Mouse (Mus musculus): ENCODE data around the gene Plekha6. TPM values are rescaled to one million over a fixed set of nuclear protein-coding genes. Genes with fewer than 3 reads are reported as not detected.

Gene Plekha6
- polyA plus RNA-seq, 1 experiment from 2014 or later, result 4.0 TPM

DNA sequence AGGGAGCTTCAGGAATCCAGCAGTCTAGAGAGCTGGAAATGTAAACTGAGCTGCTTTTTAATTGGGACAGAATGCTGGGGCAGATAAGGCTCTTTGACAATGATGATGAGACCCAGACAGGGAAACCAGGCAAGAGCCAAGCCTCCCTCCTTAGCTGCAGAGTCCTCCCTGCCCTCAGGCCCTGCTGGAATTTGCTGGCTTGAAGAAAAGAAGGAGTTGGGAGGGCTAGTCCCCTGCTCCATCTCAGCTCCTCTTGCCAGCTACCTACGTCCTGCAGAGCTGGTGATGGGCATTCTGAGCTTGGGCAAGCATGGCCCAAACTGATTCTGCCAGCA lies 89.5 kb downstream of the Plekha6 start:
- no peak for ATAC-seq (ENCODE audit: insufficient number of reproducible peaks, insufficient read depth, low FRiP score, low TSS enrichment, low read depth)
- Histone ChIP-seq H3K9me3 (no peaks in the 10 kb centered on the region), H3K4me2 (peak overlapping the region; percentile 18; the same call in 1 of the 2 replicates), H3K36me3 (no peaks in the 10 kb centered on the region), H3K4me1 (peaks cover 69% of the 10 kb centered on the region), H3K9ac (no peak overlapping the region), H3K27me3 (peaks cover 5% of the 10 kb centered on the region; the same call in 1 of the 2 replicates), H3K4me3 (no peak overlapping the region), H3K27ac (peak overlapping the region; percentile 22; the same call in 1 of the 2 replicates)
- 21% methylated on average over 1 of the region's 1 CpGs for WGBS

DNA sequence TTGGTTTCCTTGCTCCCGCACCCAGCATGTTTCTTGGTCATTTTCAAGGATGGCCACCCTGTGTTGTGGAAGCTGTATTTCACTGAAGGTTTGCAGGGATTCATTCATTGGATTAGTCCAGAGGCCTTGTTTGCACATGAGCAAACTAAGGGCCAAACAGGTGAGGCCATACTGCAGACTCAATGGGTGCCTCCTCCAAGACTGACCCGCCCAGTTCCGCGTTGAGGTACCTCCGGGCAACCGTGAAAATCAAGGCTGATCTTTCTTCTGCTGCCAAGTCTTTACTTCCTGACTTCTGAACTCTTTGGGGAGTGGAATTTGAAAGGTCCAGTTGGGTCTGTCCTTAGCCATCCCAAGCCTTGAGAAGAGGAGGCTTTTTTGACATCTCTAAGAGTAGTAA lies 90.2 kb downstream of the Plekha6 start:
- Histone ChIP-seq H3K9ac (no peak overlapping the region), H3K4me2 (no peak overlapping the region), H3K4me1 (peaks cover 72% of the 10 kb centered on the region), H3K27me3 (peaks cover 5% of the 10 kb centered on the region; the same call in 1 of the 2 replicates), H3K9me3 (no peaks in the 10 kb centered on the region), H3K36me3 (no peaks in the 10 kb centered on the region), H3K4me3 (no peak overlapping the region), H3K27ac (0 out of 2 replicates have a peak overlapping the region, but pooled peaks have one; percentile 16)
- no peak for ATAC-seq (ENCODE audit: insufficient number of reproducible peaks, insufficient read depth, low FRiP score, low TSS enrichment, low read depth)
- 82% methylated on average over 6 of the region's 6 CpGs for WGBS

DNA sequence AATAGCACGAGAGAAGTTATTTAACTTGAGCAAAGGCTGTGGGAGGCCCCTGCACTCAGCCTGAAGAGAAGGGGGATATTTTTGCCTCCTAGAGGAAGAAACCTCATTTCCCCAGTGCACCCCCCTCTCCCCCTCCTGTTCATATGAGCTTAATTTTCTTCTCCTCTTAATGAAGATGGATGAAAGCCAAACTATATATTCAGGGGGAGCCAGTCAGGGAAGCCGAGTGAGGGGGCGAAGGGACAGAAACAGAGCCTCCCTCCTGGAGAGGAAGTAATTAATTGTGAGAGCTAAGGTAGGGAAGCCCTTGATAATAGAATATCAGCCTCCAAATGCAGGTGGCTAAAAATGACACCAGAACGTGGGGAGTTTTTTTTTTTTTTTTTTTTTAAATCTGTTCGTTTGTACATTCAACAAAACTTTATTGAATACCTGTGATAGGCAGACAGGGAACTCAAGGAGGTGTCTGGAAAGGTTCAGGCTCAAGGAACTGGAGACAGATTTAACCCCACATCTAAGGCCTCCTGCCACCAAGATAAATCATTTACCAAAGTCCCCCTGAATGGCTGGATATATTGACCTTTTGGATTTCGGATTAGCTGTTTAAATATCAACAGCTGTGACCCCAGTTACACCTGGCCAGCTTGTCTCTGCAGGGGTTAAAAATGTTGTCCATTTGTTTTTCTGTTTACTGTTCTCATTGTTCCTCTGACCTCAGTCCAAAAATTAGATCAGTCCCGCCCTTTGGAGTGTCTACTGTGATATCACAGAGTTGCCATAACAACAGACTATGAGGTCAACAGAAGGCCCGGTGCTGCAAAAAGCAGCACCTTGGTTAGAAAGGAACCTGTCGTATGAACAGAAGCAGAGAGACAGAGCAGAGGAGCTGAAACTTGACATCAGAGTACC lies 91.1 kb downstream of the Plekha6 start:
- Histone ChIP-seq H3K27ac (peak overlapping the region; percentile 16; the same call in 1 of the 2 replicates), H3K9me3 (no peaks in the 10 kb centered on the region), H3K36me3 (no peaks in the 10 kb centered on the region), H3K9ac (no peak overlapping the region), H3K4me3 (no peak overlapping the region), H3K4me1 (peaks cover 72% of the 10 kb centered on the region), H3K27me3 (peaks cover 5% of the 10 kb centered on the region; the same call in 1 of the 2 replicates), H3K4me2 (no peak overlapping the region)
- 42% methylated on average over 9 of the region's 9 CpGs for WGBS
- no peak for ATAC-seq (ENCODE audit: insufficient number of reproducible peaks, insufficient read depth, low FRiP score, low TSS enrichment, low read depth)

DNA sequence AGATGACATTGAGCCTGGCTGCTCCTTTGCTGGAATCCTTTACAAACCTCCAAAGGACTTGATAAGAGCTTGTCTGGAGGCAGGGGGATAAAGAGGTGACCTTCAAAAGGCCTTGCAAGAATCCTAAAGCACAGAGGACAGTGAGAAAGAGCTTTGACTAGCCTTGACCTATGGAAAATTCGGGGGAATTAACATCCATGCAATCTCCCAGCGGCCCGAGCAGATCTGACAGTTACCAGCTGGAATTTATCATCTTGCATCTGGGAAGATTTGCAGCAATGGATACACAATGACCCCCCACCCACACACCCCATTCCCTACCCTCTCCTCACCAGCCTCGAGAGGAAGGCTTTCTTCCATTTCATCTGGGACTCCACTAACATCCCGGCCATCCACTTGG lies 91.8 kb downstream of the Plekha6 start:
- WGBS, result 17% methylated on average over 5 of the region's 5 CpGs
- Histone ChIP-seq H3K4me3 (no peak overlapping the region), H3K27me3 (peaks cover 5% of the 10 kb centered on the region; the same call in 1 of the 2 replicates), H3K4me1 (peaks cover 72% of the 10 kb centered on the region), H3K9ac (0 out of 2 replicates have a peak overlapping the region, but pooled peaks have one; percentile 16), H3K4me2 (no peak overlapping the region), H3K36me3 (no peaks in the 10 kb centered on the region), H3K9me3 (no peaks in the 10 kb centered on the region), H3K27ac (no peak overlapping the region; the same call in 1 of the 2 replicates)
- no peak for ATAC-seq (ENCODE audit: insufficient number of reproducible peaks, insufficient read depth, low FRiP score, low TSS enrichment, low read depth)

DNA sequence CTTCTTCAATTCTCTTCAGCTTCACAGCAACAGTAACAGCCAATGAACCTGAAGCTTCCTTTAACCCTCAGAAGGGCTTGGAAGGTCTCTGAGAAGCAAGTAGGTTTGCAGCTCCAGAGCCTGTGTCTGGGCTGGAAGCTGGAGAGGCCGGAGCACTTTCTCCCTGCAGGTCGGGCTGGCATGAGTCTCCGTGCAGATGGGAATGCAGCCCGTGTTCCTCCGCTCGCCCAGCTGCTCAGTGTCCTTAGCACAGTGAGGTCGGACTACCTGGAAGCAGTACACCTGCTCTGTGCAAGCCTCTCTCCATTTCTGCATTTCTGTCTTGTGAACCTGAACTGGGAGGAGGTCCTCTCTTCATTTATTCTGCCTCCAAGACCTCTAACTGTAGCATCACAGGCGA lies 92.3 kb downstream of the Plekha6 start:
- H3K4me1 ChIP-seq, result peaks cover 69% of the 10 kb centered on the region
- no peak for ATAC-seq (ENCODE audit: insufficient number of reproducible peaks, insufficient read depth, low FRiP score, low TSS enrichment, low read depth)
- no peak overlapping the region; the same call in 1 of the 2 replicates for H3K27ac ChIP-seq
- H3K36me3 ChIP-seq, result no peaks in the 10 kb centered on the region
- 72% methylated on average over 8 of the region's 8 CpGs for WGBS
- H3K9ac ChIP-seq, result no peak overlapping the region
- peaks cover 5% of the 10 kb centered on the region; the same call in 1 of the 2 replicates for H3K27me3 ChIP-seq
- H3K4me2 ChIP-seq, result no peak overlapping the region
- no peak overlapping the region for H3K4me3 ChIP-seq
- no peaks in the 10 kb centered on the region for H3K9me3 ChIP-seq

DNA sequence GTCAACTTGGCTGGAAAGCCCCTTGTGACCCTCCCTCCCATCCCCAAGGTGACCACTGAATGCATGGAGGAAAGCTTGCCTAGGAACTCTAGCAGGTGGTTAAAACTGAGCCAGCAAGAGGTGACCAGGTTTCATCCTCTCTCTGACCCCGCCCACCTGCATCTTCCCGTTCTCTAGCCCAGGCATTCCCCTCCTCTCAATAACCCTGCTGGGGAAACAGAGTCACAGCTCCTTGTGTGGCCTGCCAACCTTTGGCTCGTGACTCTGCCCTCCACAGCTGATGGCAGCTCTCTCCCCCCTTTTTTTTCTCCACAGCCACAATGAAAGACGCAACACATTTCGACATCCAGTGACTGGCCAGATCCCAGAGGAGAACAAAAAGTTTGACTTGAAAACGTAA lies 94.7 kb downstream of the Plekha6 start:
- no peak overlapping the region for H3K27ac ChIP-seq
- no peak overlapping the region for H3K9ac ChIP-seq
- H3K27me3 ChIP-seq, result no peaks in the 10 kb centered on the region; the same call in 1 of the 2 replicates
- ATAC-seq (ENCODE audit: insufficient number of reproducible peaks, insufficient read depth, low FRiP score, low TSS enrichment, low read depth), result no peak
- no peak overlapping the region for H3K4me2 ChIP-seq
- H3K9me3 ChIP-seq, result no peaks in the 10 kb centered on the region; the same call in 1 of the 2 replicates
- H3K4me3 ChIP-seq, result no peak overlapping the region
- H3K4me1 ChIP-seq, result peaks cover 46% of the 10 kb centered on the region
- 71% methylated on average over 6 of the region's 6 CpGs for WGBS
- H3K36me3 ChIP-seq, result 0 out of 2 replicates have a peak, but pooled peaks cover 3% of the 10 kb centered on the region

DNA sequence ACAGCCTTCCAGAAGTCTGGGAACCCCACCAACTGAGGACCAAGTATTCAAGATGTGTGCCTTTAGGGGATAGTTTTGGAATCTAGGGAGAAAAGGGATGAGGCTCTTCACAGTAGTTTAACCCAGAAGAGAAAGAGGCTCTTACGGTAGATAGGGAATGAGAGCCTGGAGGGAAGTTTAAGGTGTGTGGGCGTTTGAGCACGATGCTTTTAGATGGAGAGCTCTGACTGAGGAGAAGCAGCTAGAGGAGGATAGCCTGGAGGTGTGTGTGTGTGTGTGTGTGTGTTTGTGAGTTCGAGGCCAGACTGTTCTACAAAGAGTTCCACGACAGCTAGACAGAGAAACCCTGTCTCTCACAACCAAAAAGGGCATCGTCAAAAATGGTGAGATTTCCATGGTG lies 98.6 kb downstream of the Plekha6 start:
- Histone ChIP-seq H3K36me3 (0 out of 2 replicates have a peak, but pooled peaks cover 3% of the 10 kb centered on the region), H3K4me3 (no peak overlapping the region), H3K9ac (no peak overlapping the region), H3K4me2 (no peak overlapping the region), H3K27ac (no peak overlapping the region), H3K4me1 (peaks cover 14% of the 10 kb centered on the region), H3K27me3 (peaks cover 7% of the 10 kb centered on the region), H3K9me3 (no peaks in the 10 kb centered on the region; the same call in 1 of the 2 replicates)
- no peak for ATAC-seq (ENCODE audit: insufficient number of reproducible peaks, insufficient read depth, low FRiP score, low TSS enrichment, low read depth)
- WGBS, result 85% methylated on average over 6 of the region's 6 CpGs

DNA sequence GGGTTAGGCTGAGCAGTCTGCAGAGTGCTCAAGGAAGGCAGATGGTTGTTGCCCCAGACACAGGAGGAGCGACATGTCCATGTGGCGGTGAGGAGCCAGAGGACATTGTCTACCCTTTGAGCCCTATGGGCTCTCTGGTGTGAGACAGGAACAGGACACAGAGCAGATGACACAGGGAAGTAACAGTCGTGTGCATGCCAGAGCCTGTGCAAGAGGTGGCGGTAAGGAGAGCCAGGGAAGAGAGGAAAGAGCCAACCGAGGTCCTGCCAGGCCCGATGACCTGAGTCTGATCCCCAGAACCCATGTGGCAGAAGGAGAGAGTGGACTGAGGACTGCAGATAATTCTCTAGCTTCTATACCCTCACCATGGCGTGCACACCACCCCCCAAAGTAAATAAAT lies 99.1 kb downstream of the Plekha6 start:
- Histone ChIP-seq H3K4me2 (no peak overlapping the region), H3K9me3 (no peaks in the 10 kb centered on the region; the same call in 1 of the 2 replicates), H3K36me3 (0 out of 2 replicates have a peak, but pooled peaks cover 3% of the 10 kb centered on the region), H3K27ac (no peak overlapping the region), H3K9ac (no peak overlapping the region), H3K4me3 (no peak overlapping the region), H3K27me3 (peaks cover 8% of the 10 kb centered on the region), H3K4me1 (peaks cover 17% of the 10 kb centered on the region)
- WGBS, result 93% methylated on average over 7 of the region's 7 CpGs
- ATAC-seq (ENCODE audit: insufficient number of reproducible peaks, insufficient read depth, low FRiP score, low TSS enrichment, low read depth), result no peak

DNA sequence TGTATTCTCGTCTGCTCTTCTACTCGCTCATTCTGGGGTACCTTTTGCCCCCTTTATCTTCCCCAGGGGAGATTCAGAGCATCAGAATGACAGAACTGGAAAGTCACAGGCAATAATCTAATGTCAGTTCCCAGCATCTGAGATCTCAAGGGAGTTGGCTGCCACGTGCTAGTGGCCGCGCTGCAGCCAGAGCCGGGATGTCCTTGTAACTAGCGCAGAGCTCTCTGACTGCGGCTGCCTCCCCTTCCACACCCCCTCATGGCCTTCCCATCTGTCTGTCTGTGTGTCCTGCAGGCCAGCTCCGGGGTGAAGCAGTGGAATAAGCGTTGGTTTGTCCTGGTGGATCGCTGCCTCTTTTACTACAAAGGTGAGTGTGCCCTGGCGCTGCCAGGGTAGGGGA lies 100.4 kb downstream of the Plekha6 start:
- peaks cover 11% of the 10 kb centered on the region for H3K4me1 ChIP-seq
- H3K36me3 ChIP-seq, result 0 out of 2 replicates have a peak, but pooled peaks cover 3% of the 10 kb centered on the region
- H3K9ac ChIP-seq, result no peak overlapping the region
- peaks cover 9% of the 10 kb centered on the region for H3K27me3 ChIP-seq
- H3K9me3 ChIP-seq, result no peaks in the 10 kb centered on the region; the same call in 1 of the 2 replicates
- no peak overlapping the region for H3K4me2 ChIP-seq
- no peak overlapping the region for H3K27ac ChIP-seq
- no peak overlapping the region for H3K4me3 ChIP-seq
- ATAC-seq (ENCODE audit: insufficient number of reproducible peaks, insufficient read depth, low FRiP score, low TSS enrichment, low read depth), result no peak
- 68% methylated on average over 12 of the region's 12 CpGs for whole genome bisulfite sequencing

DNA sequence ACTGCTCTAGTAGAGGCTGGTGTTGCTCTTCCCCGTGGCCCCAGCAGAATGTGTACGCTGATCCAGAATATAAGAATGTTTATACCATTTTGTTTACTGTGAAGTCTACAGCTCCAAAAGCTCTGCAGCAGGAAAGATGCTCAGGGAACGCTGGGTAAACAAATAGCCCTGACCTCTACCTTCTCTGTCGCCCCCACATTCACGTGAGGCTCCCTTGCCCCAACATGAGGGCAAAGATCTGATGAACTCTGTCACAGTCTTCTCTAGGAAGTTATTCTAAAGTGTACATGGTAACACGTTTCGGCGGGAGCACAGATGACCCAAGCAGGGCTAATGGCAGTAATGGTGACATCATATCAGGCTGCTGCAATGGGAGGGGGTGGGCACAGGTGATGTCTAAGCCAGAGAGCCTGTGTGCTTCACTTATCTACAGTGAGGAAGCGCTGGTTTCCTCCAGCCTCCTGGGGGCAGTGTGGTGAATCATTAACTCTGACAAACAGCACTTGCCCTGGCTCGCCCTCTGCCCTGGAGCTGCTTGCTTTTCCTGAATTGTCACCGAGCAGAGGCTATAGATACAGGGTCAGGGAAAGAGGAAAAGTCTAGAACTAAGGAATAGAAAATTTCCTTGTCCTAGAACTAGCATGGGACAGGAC lies 101.2 kb downstream of the Plekha6 start:
- Histone ChIP-seq H3K27ac (no peak overlapping the region), H3K4me1 (peaks cover 11% of the 10 kb centered on the region), H3K9ac (no peak overlapping the region), H3K27me3 (peaks cover 9% of the 10 kb centered on the region), H3K4me3 (no peak overlapping the region), H3K36me3 (0 out of 2 replicates have a peak, but pooled peaks cover 3% of the 10 kb centered on the region), H3K4me2 (no peak overlapping the region), H3K9me3 (no peaks in the 10 kb centered on the region; the same call in 1 of the 2 replicates)
- WGBS, result 60% methylated on average over 11 of the region's 11 CpGs
- no peak for ATAC-seq (ENCODE audit: insufficient number of reproducible peaks, insufficient read depth, low FRiP score, low TSS enrichment, low read depth)

DNA sequence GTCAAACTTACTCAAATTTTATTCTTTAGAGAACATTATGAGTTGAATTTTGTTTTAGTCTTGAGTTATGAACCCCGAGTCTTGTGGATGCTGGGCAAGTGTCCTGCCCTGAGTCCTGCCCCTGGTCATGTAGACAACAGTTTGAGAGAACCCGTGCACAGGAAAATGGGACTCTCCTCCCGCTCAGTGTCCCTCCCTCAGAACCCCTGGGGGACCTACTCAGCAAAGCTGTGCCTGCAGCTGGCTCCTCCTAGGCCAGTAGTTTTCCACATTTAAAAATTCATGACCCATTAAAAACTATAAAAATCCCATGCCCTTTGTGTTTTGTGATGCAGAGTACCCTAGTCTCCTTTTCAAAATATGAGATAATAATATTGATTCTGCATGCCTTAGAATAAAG lies 103.1 kb downstream of the Plekha6 start:
- no peak for ATAC-seq (ENCODE audit: insufficient number of reproducible peaks, insufficient read depth, low FRiP score, low TSS enrichment, low read depth)
- Histone ChIP-seq H3K4me2 (no peak overlapping the region), H3K4me3 (no peak overlapping the region), H3K27ac (no peak overlapping the region), H3K4me1 (peaks cover 7% of the 10 kb centered on the region), H3K9me3 (no peaks in the 10 kb centered on the region; the same call in 1 of the 2 replicates), H3K36me3 (0 out of 2 replicates have a peak, but pooled peaks cover 3% of the 10 kb centered on the region), H3K9ac (no peak overlapping the region), H3K27me3 (peaks cover 9% of the 10 kb centered on the region)
- WGBS, result 60% methylated on average over 3 of the region's 3 CpGs
